Comparison of ENCODE assay signal across 28 mouse cellular contexts in genomic region chr7:24776145-24776544, GRCm38 (mm10). TPM values are rescaled to one million over a fixed set of nuclear protein-coding genes. Genes with fewer than 3 reads are reported as not detected.
"Had no signal": no experiment of that assay in that cellular context is flagged by ENCODE, and none has a peak within 500 bp of the region (broad histone marks: within the 10 kb centered on the region; RNA-seq: fewer than 3 reads in every experiment).

No protein-coding gene starts in this region.

- ATAC-seq: midbrain, embryonic 13.5 days; midbrain, embryonic 16.5 days had no signal

- H3K9ac ChIP-seq: kidney, embryonic 15.5 days; liver, embryonic 15.5 days; lung, embryonic 15.5 days; midbrain, embryonic 13.5 days; neural tube, embryonic 13.5 days had no signal

- H3K4me3 ChIP-seq: kidney, embryonic 15.5 days; left cerebral cortex, adult 2 months; liver, embryonic 15.5 days; lung, embryonic 15.5 days; megakaryocyte, embryonic 14.5 days; midbrain, embryonic 10.5 days; midbrain, embryonic 13.5 days; myocyte; neural tube, embryonic 13.5 days had no signal

- H3K27ac ChIP-seq: kidney, embryonic 15.5 days; left cerebral cortex, adult 2 months; liver, embryonic 15.5 days; lung, embryonic 15.5 days; midbrain, embryonic 10.5 days; midbrain, embryonic 13.5 days; neural tube, embryonic 13.5 days had no signal

- H3K27me3 ChIP-seq: kidney, embryonic 15.5 days; liver, embryonic 15.5 days; lung, embryonic 15.5 days; midbrain, embryonic 13.5 days; neural tube, embryonic 13.5 days had no signal

- H3K36me3 ChIP-seq: kidney, embryonic 15.5 days; liver, embryonic 15.5 days; lung, embryonic 15.5 days; midbrain, embryonic 10.5 days; midbrain, embryonic 13.5 days; neural tube, embryonic 13.5 days had no signal

- H3K4me2 ChIP-seq: kidney, embryonic 15.5 days; liver, embryonic 15.5 days; lung, embryonic 15.5 days; midbrain, embryonic 13.5 days; neural tube, embryonic 13.5 days had no signal

- DNase-seq: kidney, adult 8-10 months; kidney, postnatal 10 days; kidney, postnatal 36 days; layer of hippocampus, postnatal 36 days; lung, postnatal 10 days; thymus, postnatal 25 days had no signal

- H3K4me1 ChIP-seq: kidney, embryonic 15.5 days; liver, embryonic 15.5 days; lung, embryonic 15.5 days; midbrain, embryonic 10.5 days; midbrain, embryonic 13.5 days; neural tube, embryonic 13.5 days had no signal

- H3K9me3 ChIP-seq: kidney, embryonic 15.5 days; liver, embryonic 15.5 days; lung, embryonic 15.5 days; midbrain, embryonic 10.5 days; midbrain, embryonic 13.5 days; neural tube, embryonic 13.5 days had no signal

RNA-seq across cellular contexts. Expression of gene Ceacam10, which starts 0.9 kb away (rescaled TPM):
- total RNA-seq: layer of hippocampus, adult 8-10 months; layer of hippocampus, postnatal 10 days; layer of hippocampus, postnatal 36 days; left cerebral cortex, adult 2 months; left cerebral cortex, postnatal 36 days; liver, adult 2 months; monocyte, adult 5-6 weeks had no signal
- polyA plus RNA-seq: kidney, embryonic 15.5 days; limb, embryonic 14.5 days; liver, adult 2 months; lung, embryonic 15.5 days; midbrain, embryonic 10.5 days; midbrain, embryonic 13.5 days; myocyte had no signal

RNA-seq across cellular contexts. Expression of gene Cd177, which starts 16.0 kb away (rescaled TPM):
- total RNA-seq: layer of hippocampus, postnatal 10 days; layer of hippocampus, postnatal 36 days; left cerebral cortex, adult 2 months; left cerebral cortex, postnatal 10 days; left cerebral cortex, postnatal 36 days; liver, adult 2 months had no signal
- polyA plus RNA-seq: limb, embryonic 11.5 days; midbrain, embryonic 10.5 days; myocyte had no signal

RNA-seq across cellular contexts. Expression of gene Gm4763, which starts 49.4 kb away (rescaled TPM):
- total RNA-seq: layer of hippocampus, adult 8-10 months; layer of hippocampus, postnatal 10 days; layer of hippocampus, postnatal 36 days; left cerebral cortex, adult 2 months; left cerebral cortex, postnatal 10 days; left cerebral cortex, postnatal 36 days; liver, adult 2 months; monocyte, adult 5-6 weeks; neutrophil, adult 5-6 weeks had no signal
- polyA plus RNA-seq: kidney, embryonic 15.5 days; limb, embryonic 11.5 days; limb, embryonic 14.5 days; liver, adult 2 months; liver, embryonic 15.5 days; lung, embryonic 15.5 days; midbrain, embryonic 10.5 days; midbrain, embryonic 13.5 days; midbrain, embryonic 16.5 days; myocyte; neural tube, embryonic 13.5 days; small intestine, adult 2 months; spleen, adult 2 months; stomach, embryonic 16.5 days had no signal
